Mouse (Mus musculus) thymus, postnatal 0 days (tissue): Measurements from ENCODE around the gene Cenpk. TPM values are rescaled to one million over a fixed set of nuclear protein-coding genes. Genes with fewer than 3 reads are reported as not detected.
A peak's percentile ranks its signal among the peaks of the same experiment; 100 is the strongest.
"Not testable (repeated sequence)": the region's sequence is repeated elsewhere in the genome, so short reads cannot be mapped to it uniquely, and the experiment has no call there.

Experiments used
- DNase-seq: peaks from one replicate; pipeline ENCODE4 v3.0.0-alpha.2; 2015; ENCODE audit warnings: low spot score
- polyA plus RNA-seq: library from polyadenylated mRNA; unstranded; fragments of >200 nt; fragmentation: Nextera tagmentation; extraction: Ambion mirVana; gene quantifications from 2 replicates; pipeline ENCODE4 v1.2.1, GENCODE M21; 2015

Cenpk gene
- 68.6 and 72.9 TPM in 2 replicates for polyA plus RNA-seq

- peak; percentile 98 for DNase-seq
Observed at GRCm38 (mm10) chr13:104228384-104229066, at the start of gene Cenpk, which contains the start of gene Ppwd1. Gene Cenpk, plus strand, starts transcription at chr13:104228611. Gene Ppwd1, minus strand, starts transcription at chr13:104228843.

- peak; percentile 99 for DNase-seq
Observed at GRCm38 (mm10) chr13:104178650-104179121, 49.7 kb upstream of the Cenpk start, which contains the start of gene Trim23. Gene Trim23, plus strand, starts transcription at chr13:104178797.

GRCm38 (mm10) chr13:104179176-104179888, 49.1 kb upstream of the Cenpk start:
- DNase-seq = peak; percentile 5

GRCm38 (mm10) chr13:104187357-104187756, 41.1 kb upstream of the Cenpk start:
- no peak for DNase-seq

GRCm38 (mm10) chr13:104195891-104196290, 32.5 kb upstream of the Cenpk start:
- not testable (repeated sequence) for DNase-seq

- DNase-seq = no peak
Observed at GRCm38 (mm10) chr13:104204313-104204712, 24.1 kb upstream of the Cenpk start.

- DNase-seq = no peak
Observed at GRCm38 (mm10) chr13:104227478-104227877, 933 bp upstream of the Cenpk start.

GRCm38 (mm10) chr13:104229181-104229580, 770 bp downstream of the Cenpk start:
- peak; percentile 20 for DNase-seq

GRCm38 (mm10) chr13:104258997-104259396, 30.6 kb downstream of the Cenpk start:
- DNase-seq = no peak

- DNase-seq = peak; percentile 69
Observed at GRCm38 (mm10) chr13:104285031-104285431, 56.6 kb downstream of the Cenpk start.

GRCm38 (mm10) chr13:104285737-104286311, 57.4 kb downstream of the Cenpk start:
- DNase-seq = peak; percentile 48

GRCm38 (mm10) chr13:104286336-104286735, 57.9 kb downstream of the Cenpk start:
- DNase-seq = no peak

- DNase-seq = peak; percentile 97
Observed at GRCm38 (mm10) chr13:104286897-104287309, 58.5 kb downstream of the Cenpk start.

- DNase-seq = peak; percentile 63
Observed at GRCm38 (mm10) chr13:104287366-104288225, 59.2 kb downstream of the Cenpk start, which contains the start of gene Adamts6. Gene Adamts6, plus strand, starts transcription at chr13:104287835.

- peak; percentile 23 for DNase-seq
Observed at GRCm38 (mm10) chr13:104288226-104288859, 59.9 kb downstream of the Cenpk start.

GRCm38 (mm10) chr13:104289176-104289575, 60.8 kb downstream of the Cenpk start:
- peak; percentile 19 for DNase-seq

GRCm38 (mm10) chr13:104295472-104295871, 67.1 kb downstream of the Cenpk start:
- no peak for DNase-seq
